Mouse (Mus musculus) megakaryocyte progenitor cell, adult 5-6 weeks (primary cell): ENCODE results near the gene Grxcr1. TPM values are rescaled to one million over a fixed set of nuclear protein-coding genes. Genes with fewer than 3 reads are reported as not detected.
A peak's percentile ranks its signal among the peaks of the same experiment; 100 is the strongest.

ENCODE experiments used
- ATAC-seq: replicated peaks from 2 replicates; pipeline ENCODE4 v1.8.0; 2016; ENCODE audit warnings: mild to moderate bottlenecking, moderate TSS enrichment, inconsistent platforms; ENCODE audit not compliant: poor library complexity
- total RNA-seq, 2 experiments: library from RNA; stranded (forward) in 1 of 2; stranded (reverse) in 1 of 2; fragments of 157-497, 149-512 nt in 1 of 2; fragments of 200-1000 nt in 1 of 2; gene quantifications; 2 replicates each; pipeline versions ENCODE4 v1.2.3 to v1.2.4; 2015 to 2017

Gene Grxcr1
- total RNA-seq, 2 experiments from 2014 or later, result not detected

GRCm38 (mm10) chr5:68086535-68087098, 55.0 kb downstream of the Grxcr1 start:
- peak; percentile 94 for ATAC-seq

GRCm38 (mm10) chr5:68087174-68087573, 55.5 kb downstream of the Grxcr1 start:
- no peak for ATAC-seq

GRCm38 (mm10) chr5:68093085-68093484, 61.5 kb downstream of the Grxcr1 start:
- ATAC-seq, result no peak

- ATAC-seq, result no peak
Observed at GRCm38 (mm10) chr5:68097665-68098624, 66.3 kb downstream of the Grxcr1 start.

GRCm38 (mm10) chr5:68112430-68113036, 80.9 kb downstream of the Grxcr1 start:
- ATAC-seq, result peak; percentile 76

- no peak for ATAC-seq
Observed at GRCm38 (mm10) chr5:68120880-68121279, 89.2 kb downstream of the Grxcr1 start.

GRCm38 (mm10) chr5:68122883-68123282, 91.2 kb downstream of the Grxcr1 start:
- ATAC-seq, result no peak

GRCm38 (mm10) chr5:68125478-68125877, 93.8 kb downstream of the Grxcr1 start:
- no peak for ATAC-seq

- peak; percentile 80 for ATAC-seq
Observed at GRCm38 (mm10) chr5:68128421-68128820, 96.8 kb downstream of the Grxcr1 start.

- no peak for ATAC-seq
Observed at GRCm38 (mm10) chr5:68128821-68129608, 97.4 kb downstream of the Grxcr1 start.

GRCm38 (mm10) chr5:68146818-68147217, 115.2 kb downstream of the Grxcr1 start:
- no peak for ATAC-seq

- ATAC-seq, result no peak
Observed at GRCm38 (mm10) chr5:68149946-68150345, 118.3 kb downstream of the Grxcr1 start.

GRCm38 (mm10) chr5:68150347-68151043, 118.9 kb downstream of the Grxcr1 start:
- no peak for ATAC-seq

- no peak for ATAC-seq
Observed at GRCm38 (mm10) chr5:68162503-68162902, 130.9 kb downstream of the Grxcr1 start.

- ATAC-seq, result peak; percentile 93
Observed at GRCm38 (mm10) chr5:68165954-68166353, 134.3 kb downstream of the Grxcr1 start.

Other genes with a start within 250 kb of the Grxcr1 start
- gene Atp8a1, start 184.4 kb upstream of the Grxcr1 start, total RNA-seq (2015), result 47.8 and 66.9 TPM in 2 replicates
- gene Atp8a1, start 184.4 kb upstream of the Grxcr1 start, total RNA-seq (2017), result 32.0 and 37.8 TPM in 2 replicates
- not detected in 2 replicates for gene Gm5108, start 90.2 kb upstream of the Grxcr1 start, total RNA-seq (2015)
- not detected in 2 replicates for gene Gm5108, start 90.2 kb upstream of the Grxcr1 start, total RNA-seq (2017)
- not detected in 2 replicates for gene Gm21905, start 85.4 kb upstream of the Grxcr1 start, total RNA-seq (2015)
- gene Gm21905, start 85.4 kb upstream of the Grxcr1 start, total RNA-seq (2017), result not detected in 2 replicates